Mouse (Mus musculus) lung, embryonic 15.5 days (tissue): ENCODE measurements around the gene Ythdf1. TPM values are rescaled to one million over a fixed set of nuclear protein-coding genes. Genes with fewer than 3 reads are reported as not detected.

Experiments
- ATAC-seq: fragments of 200-750 bp; cut with Nextera tagmentation; 2 replicates; pipeline ENCODE4 v1.8.0; 2017; ENCODE audit warnings: moderate number of reproducible peaks, borderline replicate concordance; ENCODE audit not compliant: low FRiP score, low TSS enrichment; ENCODE audit errors: extremely low read depth
- H3K27ac ChIP-seq: fragments of 300-500 bp; sonication (generic); 2 replicates; pipeline ENCODE4 v1.5.1; 2015; ENCODE audit warnings: moderate library complexity, mild to moderate bottlenecking, inconsistent platforms
- H3K27me3 ChIP-seq: fragments of 300-500 bp; sonication (generic); 2 replicates; pipeline ENCODE4 v1.6.1; 2015; ENCODE audit warnings: inconsistent platforms
- H3K36me3 ChIP-seq: fragments of 300-500 bp; sonication (generic); 2 replicates; pipeline ENCODE4 v1.6.1; 2015; ENCODE audit warnings: inconsistent platforms
- H3K4me1 ChIP-seq: fragments of 300-500 bp; sonication (generic); 2 replicates; pipeline ENCODE4 v1.6.1; 2015; ENCODE audit warnings: inconsistent platforms
- H3K4me2 ChIP-seq: fragments of 300-500 bp; sonication (generic); 2 replicates; pipeline ENCODE4 v1.6.1; 2015; ENCODE audit warnings: inconsistent platforms, mild to moderate bottlenecking, moderate library complexity
- H3K4me3 ChIP-seq: fragments of 300-500 bp; sonication (generic); 2 replicates; pipeline ENCODE4 v1.5.1; 2015; ENCODE audit warnings: mild to moderate bottlenecking, inconsistent platforms
- H3K9ac ChIP-seq: fragments of 300-500 bp; sonication (generic); 2 replicates; pipeline ENCODE4 v1.6.1; 2015; ENCODE audit warnings: inconsistent platforms
- H3K9me3 ChIP-seq: fragments of 300-500 bp; sonication (generic); 2 replicates; pipeline ENCODE4 v1.6.1; 2016; ENCODE audit warnings: inconsistent platforms
- WGBS: fragments of 180-500 bp; shearing (Covaris S2); methylation state at CpG from one replicate; pipeline ENCODE4 v1.1.7; 2015; 5-methylcytosine and 5-hydroxymethylcytosine counted together
- polyA plus RNA-seq: library from polyadenylated mRNA; unstranded; fragments of >200 nt; fragmentation: Nextera tagmentation; extraction: Ambion mirVana; gene quantifications from 2 replicates; pipeline ENCODE4 v1.2.1, GENCODE M21; 2015

Ythdf1 gene
- polyA plus RNA-seq, 1 experiment from 2014 or later = 58.1 TPM

- Histone ChIP-seq H3K9me3 (no peaks in the 10 kb centered on the region), H3K4me3 (no peak overlapping the region), H3K27ac (no peak overlapping the region), H3K27me3 (peaks cover 95% of the 10 kb centered on the region), H3K9ac (no peak overlapping the region), H3K4me2 (no peak overlapping the region), H3K4me1 (peaks cover 29% of the 10 kb centered on the region), H3K36me3 (no peaks in the 10 kb centered on the region)
- ATAC-seq = no peak
- WGBS = 2% methylated on average over 37 of the region's 37 CpGs
Observed at GRCm38 (mm10) chr2:180891075-180891834, 29.5 kb downstream of the Ythdf1 start.

GRCm38 (mm10) chr2:180890422-180891074 is 30.2 kb downstream of the Ythdf1 start:
- Histone ChIP-seq H3K9me3 (no peaks in the 10 kb centered on the region), H3K4me1 (peaks cover 29% of the 10 kb centered on the region), H3K27me3 (peaks cover 88% of the 10 kb centered on the region), H3K36me3 (no peaks in the 10 kb centered on the region), H3K4me3 (no peak overlapping the region), H3K4me2 (no peak overlapping the region), H3K27ac (no peak overlapping the region), H3K9ac (no peak overlapping the region)
- no peak for ATAC-seq
- WGBS = under 1% methylated on average over 28 of the region's 29 CpGs

DNA sequence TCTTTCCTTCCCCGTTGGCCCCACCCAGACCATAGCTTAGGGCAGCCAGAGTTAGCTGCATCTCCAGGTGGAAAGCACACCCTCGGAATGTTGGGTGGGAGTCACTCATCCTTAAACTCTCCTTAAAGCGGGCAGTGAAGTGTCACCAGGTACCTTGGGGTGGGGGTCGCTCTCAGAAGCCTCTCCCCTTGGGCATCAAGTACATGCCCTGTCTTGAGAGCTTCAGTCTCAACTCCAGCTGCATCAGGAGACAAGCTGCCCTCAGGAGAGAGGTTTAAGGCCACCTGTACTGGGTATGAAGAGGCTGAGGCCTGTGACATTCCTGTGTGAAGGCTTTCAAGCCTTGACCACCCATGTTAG is 30.8 kb downstream of the Ythdf1 start:
- Histone ChIP-seq H3K27ac (no peak overlapping the region), H3K9me3 (no peaks in the 10 kb centered on the region), H3K4me2 (no peak overlapping the region), H3K4me1 (peaks cover 29% of the 10 kb centered on the region), H3K4me3 (no peak overlapping the region), H3K9ac (no peak overlapping the region), H3K36me3 (no peaks in the 10 kb centered on the region), H3K27me3 (peaks cover 81% of the 10 kb centered on the region)
- ATAC-seq = no peak
- WGBS = 24% methylated on average over 4 of the region's 4 CpGs

- Histone ChIP-seq H3K4me3 (no peak overlapping the region), H3K9ac (no peak overlapping the region), H3K9me3 (no peaks in the 10 kb centered on the region), H3K36me3 (no peaks in the 10 kb centered on the region), H3K4me2 (no peak overlapping the region), H3K27ac (no peak overlapping the region), H3K4me1 (peaks cover 24% of the 10 kb centered on the region), H3K27me3 (peaks cover 76% of the 10 kb centered on the region)
- ATAC-seq = no peak
- WGBS = 12% methylated on average over 19 of the region's 19 CpGs
Observed at GRCm38 (mm10) chr2:180889271-180889920, 31.4 kb downstream of the Ythdf1 start.

- Histone ChIP-seq H3K9me3 (no peaks in the 10 kb centered on the region), H3K4me2 (no peak overlapping the region), H3K36me3 (no peaks in the 10 kb centered on the region), H3K9ac (no peak overlapping the region), H3K27ac (no peak overlapping the region), H3K4me1 (0 out of 2 replicates have a peak, but pooled peaks cover 2% of the 10 kb centered on the region), H3K4me3 (no peak overlapping the region), H3K27me3 (peaks cover 35% of the 10 kb centered on the region)
- ATAC-seq = no peak
- WGBS = 53% methylated on average over 5 of the region's 5 CpGs
Observed at GRCm38 (mm10) chr2:180885270-180885669, 35.5 kb downstream of the Ythdf1 start.

DNA sequence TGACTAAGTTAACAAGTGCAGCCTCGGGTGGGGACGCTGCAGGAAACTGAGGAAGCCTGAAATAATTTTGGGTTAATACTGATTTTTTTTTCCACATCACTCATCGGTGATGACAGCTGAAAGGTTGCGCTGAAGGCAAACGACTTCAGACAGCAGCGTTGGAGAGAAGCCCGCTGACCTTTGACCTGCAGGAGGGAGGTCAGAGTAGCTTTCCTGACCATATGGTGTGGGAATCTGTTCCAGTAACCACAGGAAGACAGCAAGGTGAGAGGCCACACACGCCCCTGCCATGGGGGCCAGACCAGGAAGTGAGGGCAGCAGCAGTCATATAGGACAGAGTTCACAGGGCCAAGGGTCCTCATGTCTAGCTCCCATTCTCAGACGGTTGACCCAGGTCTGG is 39.5 kb downstream of the Ythdf1 start:
- Histone ChIP-seq H3K4me3 (no peak overlapping the region), H3K27me3 (no peaks in the 10 kb centered on the region), H3K27ac (no peak overlapping the region), H3K36me3 (no peaks in the 10 kb centered on the region), H3K4me1 (no peaks in the 10 kb centered on the region), H3K9ac (no peak overlapping the region), H3K9me3 (no peaks in the 10 kb centered on the region), H3K4me2 (no peak overlapping the region)
- no peak for ATAC-seq
- WGBS = 44% methylated on average over 9 of the region's 9 CpGs

DNA sequence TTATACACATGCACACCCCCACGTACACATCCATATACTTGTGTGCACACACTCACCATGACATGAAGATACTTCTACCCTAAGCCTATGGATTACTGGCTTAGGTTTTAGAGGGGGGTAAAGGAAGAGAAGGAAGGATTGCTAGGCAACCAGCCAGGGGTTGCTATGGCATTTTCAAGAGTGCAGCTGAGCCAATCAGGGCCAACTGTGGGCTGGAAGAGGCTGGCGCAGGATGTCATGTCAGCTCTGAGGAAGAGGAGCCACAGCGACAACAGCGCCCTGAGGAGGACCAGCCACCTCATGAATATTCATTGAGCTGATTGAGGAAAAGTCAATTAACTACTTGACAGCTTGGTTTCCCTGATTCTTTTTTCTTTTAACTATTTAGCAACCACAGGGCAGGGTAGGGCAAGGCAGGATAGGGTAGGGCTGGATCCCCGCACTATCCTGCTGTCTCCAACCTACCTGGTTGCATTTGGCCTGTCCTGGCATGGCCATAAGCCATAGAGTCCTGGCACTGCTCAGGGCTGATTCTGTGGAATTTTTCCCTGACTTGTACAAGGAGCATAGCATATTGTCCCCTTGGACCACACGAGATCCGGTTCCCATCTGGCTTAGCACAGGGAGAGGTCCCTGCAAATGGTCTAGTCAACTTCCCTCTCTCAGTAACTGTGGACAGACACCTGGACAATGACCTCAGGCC is 41.2 kb downstream of the Ythdf1 start:
- no peaks in the 10 kb centered on the region for H3K36me3 ChIP-seq
- H3K4me2 ChIP-seq = no peak overlapping the region
- H3K4me1 ChIP-seq = no peaks in the 10 kb centered on the region
- WGBS = 51% methylated on average over 7 of the region's 7 CpGs
- no peaks in the 10 kb centered on the region for H3K9me3 ChIP-seq
- H3K4me3 ChIP-seq = no peak overlapping the region
- ATAC-seq = no peak
- H3K27ac ChIP-seq = no peak overlapping the region
- no peak overlapping the region for H3K9ac ChIP-seq
- H3K27me3 ChIP-seq = no peaks in the 10 kb centered on the region

- Histone ChIP-seq H3K9ac (no peak overlapping the region), H3K4me2 (no peak overlapping the region), H3K4me1 (no peaks in the 10 kb centered on the region), H3K27ac (no peak overlapping the region), H3K9me3 (no peaks in the 10 kb centered on the region), H3K4me3 (no peak overlapping the region), H3K36me3 (no peaks in the 10 kb centered on the region), H3K27me3 (no peaks in the 10 kb centered on the region)
- WGBS = 37% methylated on average over 3 of the region's 3 CpGs
- ATAC-seq = no peak
Observed at GRCm38 (mm10) chr2:180870006-180870405, 50.7 kb downstream of the Ythdf1 start.

- Histone ChIP-seq H3K27ac (no peak overlapping the region), H3K4me2 (no peak overlapping the region)
Observed at GRCm38 (mm10) chr2:180861561-180861960, 59.2 kb downstream of the Ythdf1 start.

GRCm38 (mm10) chr2:180857121-180857520 is 63.6 kb downstream of the Ythdf1 start:
- Histone ChIP-seq H3K27me3 (peaks cover 35% of the 10 kb centered on the region), H3K4me2 (no peak overlapping the region), H3K4me3 (no peak overlapping the region), H3K27ac (no peak overlapping the region), H3K4me1 (no peaks in the 10 kb centered on the region), H3K9ac (no peak overlapping the region), H3K9me3 (no peaks in the 10 kb centered on the region), H3K36me3 (no peaks in the 10 kb centered on the region)
- ATAC-seq = no peak
- 70% methylated on average over 8 of the region's 8 CpGs for WGBS

More at GRCm38 (mm10) chr2:180861561-180861960, 59.2 kb downstream of the Ythdf1 start:
- ATAC-seq = no peak
- H3K4me3 ChIP-seq = no peak overlapping the region
- H3K36me3 ChIP-seq = no peaks in the 10 kb centered on the region
- 77% methylated on average over 12 of the region's 12 CpGs for WGBS
- no peaks in the 10 kb centered on the region for H3K4me1 ChIP-seq
- no peak overlapping the region for H3K9ac ChIP-seq
- H3K27me3 ChIP-seq = peaks cover 4% of the 10 kb centered on the region
- H3K9me3 ChIP-seq = no peaks in the 10 kb centered on the region

- WGBS = 14% methylated on average over 13 of the region's 13 CpGs
- no peak overlapping the region for H3K4me2 ChIP-seq
- H3K27me3 ChIP-seq = peaks cover 35% of the 10 kb centered on the region
- no peaks in the 10 kb centered on the region for H3K9me3 ChIP-seq
- H3K9ac ChIP-seq = no peak overlapping the region
- no peak overlapping the region for H3K4me3 ChIP-seq
- H3K27ac ChIP-seq = no peak overlapping the region
- H3K36me3 ChIP-seq = no peaks in the 10 kb centered on the region
- no peak for ATAC-seq
- H3K4me1 ChIP-seq = no peaks in the 10 kb centered on the region
Observed at GRCm38 (mm10) chr2:180855005-180855544, 65.7 kb downstream of the Ythdf1 start.
